Mouse (Mus musculus): ENCODE measurements around the gene Foxs1.

Foxs1 gene

DNA sequence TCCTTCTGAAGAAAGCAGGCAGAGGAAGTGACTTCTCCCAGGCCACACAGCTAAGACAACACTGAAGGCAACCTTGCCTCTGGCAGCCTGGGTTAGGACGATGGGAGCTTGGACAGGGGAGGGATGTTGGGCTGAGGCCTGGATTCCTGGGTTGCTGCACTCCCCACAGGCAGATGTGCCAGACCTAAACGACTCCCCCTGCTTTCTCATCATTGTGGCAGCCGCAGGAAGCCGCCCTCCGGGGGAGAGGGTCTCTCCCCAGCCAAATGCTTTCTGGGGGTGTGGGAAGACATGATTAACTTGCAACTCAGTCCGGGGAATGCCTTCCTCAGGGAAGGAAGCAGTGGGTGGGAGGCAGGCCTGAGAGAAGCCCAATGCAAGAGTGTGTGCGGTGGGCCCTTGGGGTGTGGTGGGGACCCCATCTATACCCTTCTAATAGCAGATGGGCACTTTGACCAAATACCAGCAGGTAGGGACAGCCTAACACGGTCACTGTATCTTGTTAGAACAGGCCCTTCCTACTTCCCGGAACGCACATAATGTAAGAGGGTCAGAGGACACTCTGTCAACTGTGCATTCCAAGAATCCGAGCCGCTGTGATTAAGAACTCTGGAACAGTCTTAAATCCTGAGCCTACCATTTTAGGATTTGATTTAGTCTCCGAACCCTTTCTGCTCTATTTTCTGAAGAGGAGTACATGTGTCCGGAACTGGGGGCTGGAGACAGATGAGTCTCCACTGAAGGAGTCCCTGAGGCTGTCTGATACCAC is 4.6 kb downstream of the Foxs1 start:
- DNase-seq = no peak

DNA sequence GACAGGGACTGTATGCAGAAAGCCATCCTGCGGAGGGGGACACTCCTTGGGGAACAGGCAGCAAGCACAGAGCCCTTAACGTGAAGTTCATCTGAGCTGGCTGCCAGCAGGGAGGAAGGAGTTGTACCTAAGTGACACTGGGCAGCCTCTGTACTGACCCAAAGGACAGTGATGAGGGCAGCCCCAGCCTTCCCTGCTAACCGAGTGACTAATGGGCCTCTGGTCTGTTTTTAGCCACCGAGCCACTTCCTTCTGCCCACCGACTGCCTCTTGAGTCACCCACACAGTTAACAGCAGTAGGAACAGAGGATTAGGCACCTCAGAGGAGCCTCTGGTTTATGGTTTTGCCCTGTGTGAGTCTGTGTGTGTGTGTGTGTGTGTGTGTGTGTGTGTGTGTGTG is 5.6 kb downstream of the Foxs1 start:
- DNase-seq = no peak

DNA sequence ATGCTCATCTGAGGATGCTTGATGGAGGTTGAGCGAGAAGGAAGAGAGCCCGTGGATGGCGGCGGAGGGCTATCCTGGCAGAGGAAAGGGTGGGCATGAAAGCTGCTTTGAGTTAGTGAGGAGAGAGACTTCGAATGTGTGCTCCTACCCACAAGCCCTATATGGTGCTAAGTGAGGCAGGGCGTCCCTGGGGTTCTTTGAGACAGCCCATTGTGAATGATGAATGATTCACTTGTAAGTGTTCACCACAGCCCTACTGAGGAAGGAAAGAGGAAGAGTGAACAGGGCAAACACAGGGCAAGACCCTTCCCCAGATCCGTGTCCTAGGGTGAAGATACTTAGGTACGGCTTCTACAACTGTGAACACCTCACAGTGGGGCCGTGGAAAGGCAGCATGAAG is 6.1 kb downstream of the Foxs1 start:
- no peak for DNase-seq

DNA sequence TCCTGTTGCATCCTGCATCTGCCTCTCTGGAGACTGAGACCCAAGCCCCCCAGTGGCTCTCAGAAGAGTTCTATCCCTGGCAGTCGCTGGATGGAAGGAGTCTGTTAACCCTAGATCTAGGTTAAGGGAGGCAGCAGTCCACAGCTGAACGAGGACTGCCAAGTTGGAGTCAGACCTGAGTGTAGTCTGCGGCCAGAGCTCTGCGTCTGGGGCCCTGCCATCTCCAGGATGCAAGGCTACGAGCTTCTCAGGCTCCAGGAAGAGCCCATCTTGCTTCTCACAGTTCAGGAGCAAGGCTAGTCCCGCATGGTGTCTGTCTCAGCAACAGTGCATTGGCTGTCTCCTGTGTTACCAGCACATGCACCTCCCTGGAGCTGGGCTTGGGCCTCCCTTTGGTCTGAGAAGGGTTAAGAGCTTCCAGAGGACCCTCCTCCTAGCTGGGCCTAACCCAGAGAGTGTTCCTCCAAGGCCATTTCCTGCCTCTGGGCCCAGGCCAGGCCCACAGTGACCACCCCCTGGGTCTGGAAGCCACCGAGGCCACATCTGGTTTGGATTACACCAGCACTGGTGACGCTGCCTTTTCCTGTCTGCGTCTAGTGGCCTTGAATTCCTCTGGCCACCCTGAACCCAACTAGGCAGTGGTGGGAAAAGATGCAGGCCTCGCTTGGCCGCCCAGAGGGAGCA is 7.7 kb downstream of the Foxs1 start:
- DNase-seq = no peak

DNA sequence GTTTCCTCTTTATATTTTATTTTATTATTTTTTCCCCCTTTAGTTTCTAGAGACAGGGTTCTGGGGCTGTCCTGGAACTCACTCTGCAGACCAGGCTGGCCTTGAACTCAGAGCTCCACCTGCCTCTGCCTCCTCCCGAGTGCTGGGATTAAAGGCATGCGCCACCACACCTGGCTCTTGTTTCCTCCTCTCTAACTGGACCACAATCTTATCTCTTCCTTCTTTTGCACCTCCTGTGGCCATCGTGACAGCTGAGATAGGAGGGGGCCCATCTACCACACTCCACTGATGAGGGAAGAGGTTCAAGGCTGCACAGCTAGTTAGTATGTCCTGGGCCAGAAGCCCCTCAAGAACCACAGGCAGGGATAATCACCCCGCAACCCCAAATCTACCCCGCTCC is 8.5 kb downstream of the Foxs1 start:
- DNase-seq = no peak

DNA sequence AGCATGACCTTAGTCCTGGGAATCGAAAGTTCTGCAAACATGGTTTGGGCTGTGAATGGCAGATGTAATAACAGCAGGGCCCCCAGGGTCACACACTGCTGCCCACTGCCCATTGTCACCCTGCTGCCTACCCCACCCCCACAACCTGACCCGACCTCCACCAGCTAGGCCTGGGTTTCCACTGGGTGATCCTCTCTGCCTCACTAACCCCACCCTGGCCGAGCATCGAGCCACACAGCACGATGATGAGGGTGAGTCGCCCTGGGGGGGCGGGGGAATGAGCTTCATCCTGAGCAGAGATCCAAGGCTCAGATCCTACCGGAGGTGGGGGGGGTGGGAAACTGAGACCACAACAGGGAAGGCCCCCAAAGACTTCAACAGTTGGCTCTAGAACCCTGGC is 8.9 kb downstream of the Foxs1 start:
- no peak for DNase-seq

DNA sequence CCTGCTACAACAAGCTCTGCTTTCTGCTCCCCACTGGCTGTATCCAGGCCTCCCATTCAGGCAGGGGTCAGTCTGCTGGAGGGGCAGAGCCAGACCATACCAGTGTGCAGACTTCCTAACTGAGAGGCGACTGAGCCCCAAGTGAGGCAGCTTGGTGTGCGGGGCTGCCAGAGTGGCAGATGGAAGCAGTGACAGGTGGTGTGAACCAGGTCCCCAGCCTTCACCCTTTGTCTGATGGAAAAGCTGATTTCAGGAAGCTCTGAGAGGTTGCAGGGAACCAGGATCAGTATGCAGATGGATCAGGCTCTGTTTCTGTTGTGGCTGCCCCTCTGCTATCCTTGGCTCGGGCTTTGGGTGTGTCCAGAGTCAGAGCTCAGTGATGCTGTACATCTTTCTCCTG is 9.4 kb downstream of the Foxs1 start:
- peak; percentile 70 for DNase-seq

DNA sequence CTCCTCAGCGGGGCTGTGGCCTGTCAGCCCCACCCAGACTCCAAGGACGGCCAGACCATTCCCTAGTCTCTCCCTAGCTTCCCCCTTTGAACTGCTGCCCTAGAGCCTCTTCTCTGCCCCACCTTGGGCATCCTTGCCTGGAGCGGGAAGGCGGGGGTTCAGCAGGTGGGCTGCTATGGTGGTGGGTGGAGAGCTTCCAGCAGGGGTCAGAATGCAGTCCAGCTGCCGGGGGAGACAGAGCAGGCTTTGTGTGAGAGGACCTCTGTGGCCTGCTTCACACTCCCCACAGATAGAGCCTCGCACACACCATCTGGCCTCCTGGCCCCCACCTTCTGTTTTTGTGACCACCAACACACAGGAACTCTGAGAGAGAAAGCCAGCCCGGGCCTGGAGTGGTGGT is 10.6 kb downstream of the Foxs1 start:
- DNase-seq = no peak

DNA sequence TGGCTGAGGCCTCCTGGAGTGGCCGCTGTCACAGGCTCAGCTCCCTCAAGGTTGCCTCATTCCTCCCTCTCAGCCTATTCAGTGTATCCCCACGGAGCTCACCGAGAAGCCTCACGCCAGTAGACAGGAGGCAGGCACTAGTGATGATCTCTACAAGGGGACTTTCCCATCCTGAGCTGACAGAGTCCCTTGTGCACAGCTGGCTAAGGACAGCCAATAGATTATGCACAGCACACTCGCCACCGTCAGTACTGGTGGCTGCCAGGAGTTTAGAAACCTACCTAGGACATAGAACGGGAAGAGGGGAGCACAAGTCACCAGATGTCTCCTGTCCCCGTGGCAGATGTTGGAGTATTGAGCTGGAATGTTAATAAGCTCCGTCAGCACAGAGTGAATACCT is 15.3 kb downstream of the Foxs1 start:
- DNase-seq = no peak

DNA sequence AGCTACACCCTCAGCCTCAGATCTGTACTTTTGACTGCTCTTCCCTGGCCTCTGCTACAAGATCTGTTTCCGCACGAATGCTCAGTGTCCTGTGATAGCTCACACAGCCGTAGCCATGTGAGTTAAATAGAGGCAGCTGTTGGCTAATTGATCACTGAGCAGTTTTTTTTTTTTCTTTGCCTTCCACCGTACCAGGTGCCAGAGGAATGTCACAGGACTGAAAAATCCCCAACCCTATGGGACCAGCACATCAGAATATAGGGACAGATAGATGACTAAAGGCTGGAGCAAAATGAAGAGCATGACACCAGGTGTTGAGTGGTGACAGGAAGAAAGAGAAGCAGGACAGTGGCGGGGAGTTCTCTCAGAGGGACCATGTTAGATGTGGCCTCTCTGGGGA is 16.9 kb downstream of the Foxs1 start:
- DNase-seq = no peak

DNA sequence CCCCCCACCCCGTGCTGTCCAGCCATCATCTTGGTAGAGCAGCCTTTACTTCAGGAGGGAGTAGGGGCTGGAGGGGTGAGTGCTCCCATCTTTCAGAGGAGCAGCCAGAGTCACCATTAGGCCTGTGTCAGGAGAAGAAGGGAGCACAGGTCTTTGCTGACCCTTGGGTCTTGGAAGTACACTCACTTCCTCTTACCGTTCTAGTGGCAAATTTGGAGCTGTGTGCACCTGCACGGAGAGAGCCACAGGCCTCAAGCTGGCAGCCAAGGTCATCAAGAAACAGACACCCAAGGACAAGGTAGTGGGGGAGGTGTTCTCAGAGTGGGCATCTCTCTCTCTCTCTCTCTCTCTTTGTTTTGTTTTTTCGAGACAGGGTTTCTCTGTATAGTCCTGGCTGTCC is 17.6 kb downstream of the Foxs1 start:
- DNase-seq = no peak

DNA sequence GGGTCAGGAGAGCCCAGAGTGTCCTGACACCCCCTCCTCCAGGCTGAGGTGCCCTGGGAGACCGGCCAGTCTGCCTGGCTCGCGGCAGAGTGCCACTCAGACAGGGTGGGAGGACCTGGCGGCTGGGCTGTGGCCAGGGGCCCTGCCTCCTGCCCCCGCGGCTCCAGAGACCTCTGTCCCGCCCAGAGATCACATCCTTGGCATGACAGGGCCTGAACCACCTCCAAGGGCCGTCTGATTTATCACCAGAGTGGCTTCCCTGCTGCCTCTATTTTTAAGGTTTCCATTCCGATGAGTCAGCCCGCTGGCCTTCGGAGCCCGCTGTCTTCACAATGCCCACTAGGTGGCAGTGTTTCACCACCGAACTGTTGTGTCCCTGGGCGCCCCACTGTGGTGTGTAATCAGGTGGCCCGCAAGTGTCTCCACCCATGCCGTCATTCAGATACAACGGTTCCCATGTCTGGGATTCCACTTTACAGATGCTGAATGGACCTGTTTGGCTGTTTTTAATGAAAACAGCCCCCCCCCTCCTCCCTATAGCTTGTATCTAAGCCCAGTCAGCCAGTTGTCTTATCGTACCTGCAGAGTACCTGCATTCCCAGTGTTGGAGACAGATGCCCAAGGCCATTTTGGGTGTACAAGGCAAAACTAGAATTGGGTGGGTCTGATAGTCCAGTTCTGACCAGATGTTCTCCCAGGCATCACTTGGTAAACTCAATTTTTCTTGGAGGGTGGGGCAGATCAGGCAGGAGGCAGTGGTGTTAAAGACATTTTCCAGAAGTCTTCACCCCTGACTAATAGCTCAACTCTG is 18.5 kb downstream of the Foxs1 start:
- DNase-seq = peak; percentile 83

DNA sequence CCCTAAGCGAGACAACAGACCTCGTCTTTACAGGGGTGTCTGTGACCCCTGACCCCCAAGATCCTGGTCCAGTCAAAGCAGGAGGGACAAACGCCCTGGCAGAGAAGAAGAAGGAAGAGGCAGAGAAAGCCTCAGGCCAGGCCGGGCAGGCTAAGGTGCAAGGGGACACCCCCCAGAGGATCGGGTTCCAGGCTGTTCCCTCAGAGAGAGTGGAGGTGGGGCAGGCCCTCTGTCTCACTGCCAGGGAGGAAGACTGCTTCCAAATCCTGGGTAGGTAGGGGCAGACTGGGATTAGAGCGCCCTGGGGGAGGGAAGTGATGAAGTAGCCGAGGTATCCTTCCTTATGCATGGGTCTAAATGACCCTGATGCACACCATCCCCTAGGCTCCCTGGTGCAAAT is 19.5 kb downstream of the Foxs1 start:
- DNase-seq = no peak

DNA sequence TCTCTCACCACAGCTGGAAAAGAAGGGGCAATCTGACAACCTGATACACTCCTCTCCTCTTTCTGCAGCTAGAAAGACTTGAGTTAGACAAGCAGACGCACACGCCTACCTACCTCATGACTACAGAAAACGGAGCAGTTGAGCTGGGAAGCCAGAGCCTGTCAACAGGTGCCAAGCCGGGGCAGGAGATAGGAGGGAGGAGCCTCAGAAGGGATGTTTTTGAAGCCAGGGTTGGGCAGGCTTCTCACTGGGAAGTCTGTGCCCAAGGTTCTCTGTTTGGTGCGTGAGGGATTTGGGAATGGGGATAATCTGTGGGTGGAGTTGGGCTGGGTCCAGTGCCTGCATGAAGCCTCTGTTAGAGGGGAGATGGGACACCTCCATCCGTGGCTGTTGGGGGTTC is 21.6 kb downstream of the Foxs1 start:
- no peak for DNase-seq

DNA sequence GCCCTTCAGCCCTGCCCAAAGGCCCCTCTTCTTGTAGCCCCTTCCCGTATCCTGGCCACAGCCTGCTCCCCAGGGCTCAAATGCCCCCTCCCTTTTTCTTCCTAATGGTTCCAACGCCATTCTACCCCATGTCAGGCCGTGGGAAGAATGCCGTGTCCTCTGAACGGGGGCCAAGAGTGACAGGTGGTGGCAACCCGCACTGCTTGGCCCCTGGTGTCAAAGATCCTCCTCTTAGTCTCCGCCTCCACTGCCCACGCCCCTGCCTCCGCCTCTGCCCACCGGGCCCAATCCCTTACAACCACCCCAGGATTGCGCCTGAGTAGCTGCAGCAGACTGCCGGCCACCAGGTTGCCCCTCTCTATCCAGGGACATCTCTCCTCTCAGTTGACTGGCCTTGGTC is 22.0 kb downstream of the Foxs1 start, which contains the start of gene Mylk2:
Gene Mylk2 (plus strand): TSS at position 322 of the 400 bp plus-strand sequence.
- DNase-seq = no peak

DNA sequence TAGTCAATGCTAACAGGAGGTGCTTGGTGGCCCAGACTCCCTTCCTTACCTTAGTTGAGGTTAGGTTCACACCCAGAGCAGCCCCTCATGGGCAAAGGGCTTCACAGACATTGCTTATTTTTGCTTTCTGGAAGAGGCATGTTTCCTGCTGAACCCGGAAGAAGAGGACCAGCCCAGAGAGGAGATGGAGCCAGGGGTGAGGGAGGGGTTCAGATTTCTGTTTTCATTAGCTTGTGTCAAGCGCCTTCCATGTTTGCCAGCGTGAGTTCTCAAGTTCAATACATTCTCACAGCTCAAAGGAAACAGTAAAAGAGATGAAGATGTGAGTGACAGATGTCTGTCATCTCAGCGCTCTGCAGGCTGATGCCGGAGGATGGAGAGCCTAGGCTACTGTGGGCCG is 23.2 kb downstream of the Foxs1 start:
- DNase-seq = no peak

DNA sequence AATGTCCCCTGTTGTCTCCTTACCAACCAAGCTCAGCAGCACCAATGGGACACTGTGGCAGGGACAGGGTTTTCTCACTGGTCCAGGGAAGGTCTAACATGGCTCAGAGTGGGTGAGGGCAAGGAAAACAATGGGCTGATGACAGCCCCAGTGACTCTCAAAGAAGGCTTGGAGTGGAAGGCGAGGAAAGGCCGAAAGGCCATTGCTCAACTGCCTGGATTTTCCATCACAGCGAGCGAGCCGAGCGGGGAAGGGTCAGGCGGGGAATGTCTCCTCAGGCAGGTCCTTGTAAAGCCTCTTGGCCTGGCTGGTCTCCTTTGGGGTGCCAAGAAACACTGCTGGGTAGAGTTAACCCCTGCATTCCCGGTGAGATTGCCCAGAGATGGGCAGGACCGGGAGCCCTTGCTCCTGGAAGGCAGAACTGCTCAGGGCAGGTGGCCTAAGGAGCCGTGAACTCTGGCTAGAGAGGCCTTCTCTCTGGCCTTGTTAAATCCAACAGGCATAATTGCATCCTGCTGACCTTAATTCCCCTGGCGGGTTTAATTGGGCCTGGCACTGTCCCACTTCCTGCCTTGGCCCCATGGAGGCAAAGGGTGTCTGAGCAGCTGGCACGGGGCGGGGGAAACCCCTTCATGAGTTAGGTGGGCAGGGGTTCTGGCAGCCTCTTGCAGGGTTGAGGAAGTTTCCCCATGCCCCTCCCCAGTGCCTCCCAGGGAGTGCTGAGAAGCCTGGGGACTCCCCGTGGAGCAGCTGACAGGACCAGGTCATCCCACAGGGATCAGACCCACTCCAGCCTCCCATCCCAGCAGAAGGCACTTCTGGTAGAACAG is 25.7 kb downstream of the Foxs1 start:
- no peak for DNase-seq

DNA sequence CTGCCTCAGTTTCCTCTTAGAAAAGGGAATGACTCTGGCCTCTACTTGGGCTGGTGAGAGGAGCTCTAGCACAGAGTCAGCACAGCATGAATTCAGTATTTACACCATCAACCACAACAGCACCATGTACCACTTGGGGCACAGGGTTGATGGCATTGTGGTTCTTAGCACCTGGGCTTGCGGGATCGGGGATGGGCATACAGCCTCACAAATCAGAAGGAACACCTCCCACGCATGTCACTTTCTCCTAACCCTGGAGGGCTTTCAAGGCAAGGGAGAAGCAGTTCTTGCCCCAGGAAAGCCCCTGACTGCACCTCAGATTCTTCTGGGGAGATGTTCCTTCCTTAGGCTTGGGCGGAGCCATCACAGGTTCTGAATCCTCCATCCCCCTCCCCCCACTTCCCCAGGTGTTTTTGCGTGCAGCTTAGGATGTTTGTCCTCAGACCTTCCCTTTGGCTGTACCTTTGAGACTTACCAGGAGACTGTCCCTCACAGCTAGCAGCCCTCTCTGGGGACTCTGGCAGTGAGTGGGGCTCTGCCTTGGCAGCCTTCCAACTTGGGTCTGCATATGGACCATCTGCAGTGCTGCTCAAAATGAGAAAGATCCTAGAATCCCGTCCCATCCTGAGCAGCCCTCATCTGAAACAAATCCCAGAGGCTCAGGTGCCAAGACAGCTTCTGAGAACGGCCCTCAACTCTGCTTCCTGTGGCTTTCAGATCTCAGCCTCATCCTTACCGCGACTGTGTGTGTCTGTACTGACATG is 26.6 kb downstream of the Foxs1 start:
- DNase-seq = no peak

DNA sequence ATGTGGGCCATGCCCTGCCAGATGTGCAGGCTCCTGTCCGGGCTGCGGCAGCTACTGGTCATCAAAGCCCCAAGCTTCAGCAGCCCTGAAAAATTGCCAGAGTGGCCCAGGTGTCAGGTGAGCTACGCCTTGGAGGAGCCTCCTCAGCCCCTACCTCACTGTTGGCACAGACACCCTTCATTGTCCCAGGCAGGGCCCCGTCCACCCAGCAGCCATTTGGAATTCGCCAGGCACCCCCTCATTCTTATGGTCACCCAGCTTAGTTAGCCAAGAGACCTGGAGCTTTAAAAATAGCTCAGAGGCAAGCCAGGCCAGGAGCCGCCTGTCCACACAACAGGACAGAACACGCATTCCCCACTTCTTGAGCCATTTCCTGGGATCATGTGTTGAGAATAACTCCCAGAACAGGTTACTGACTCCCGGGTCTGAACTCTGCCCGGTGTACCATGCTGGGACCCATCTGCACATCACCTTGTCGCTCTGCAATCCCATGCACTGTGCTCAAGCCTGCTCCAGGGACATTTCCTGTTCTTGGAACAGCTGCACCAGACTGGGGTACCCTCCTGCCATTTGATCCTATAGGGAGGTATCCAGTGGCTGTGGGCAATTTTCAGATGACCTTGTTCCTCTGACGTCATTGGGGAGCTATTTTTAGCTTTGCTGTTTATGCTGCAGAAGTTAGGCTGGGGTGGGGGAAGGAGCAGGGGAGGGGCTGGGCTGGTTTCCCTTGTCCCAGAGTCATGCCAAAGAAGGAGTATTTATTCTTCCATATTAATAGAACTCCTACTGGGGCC is 27.8 kb downstream of the Foxs1 start:
- no peak for DNase-seq

DNA sequence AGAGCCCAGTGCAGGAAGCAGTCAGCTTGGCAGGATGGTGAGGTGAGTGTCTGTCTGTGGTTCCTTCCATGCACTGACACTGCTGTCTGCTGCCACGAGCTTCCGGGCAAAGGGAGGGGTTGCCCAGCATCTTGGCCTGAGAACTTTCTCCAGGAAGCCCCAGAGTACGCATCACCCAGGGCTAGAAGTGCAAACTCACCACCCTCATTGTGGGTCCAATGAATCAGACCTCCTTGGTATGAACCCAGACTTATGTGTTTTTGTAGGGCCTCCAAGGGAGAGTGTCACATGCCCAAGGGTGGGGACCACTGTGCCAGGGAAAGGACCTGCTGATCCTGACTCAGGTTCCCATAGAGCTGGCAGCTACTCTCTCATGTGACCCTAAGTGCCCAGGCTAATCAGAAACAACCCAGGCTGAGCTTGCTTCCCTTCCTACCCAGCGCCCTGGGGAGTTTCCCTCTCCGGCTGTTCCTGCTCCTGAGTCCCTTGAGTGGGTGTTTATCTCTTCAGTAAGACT is 28.8 kb downstream of the Foxs1 start:
- no peak for DNase-seq

DNA sequence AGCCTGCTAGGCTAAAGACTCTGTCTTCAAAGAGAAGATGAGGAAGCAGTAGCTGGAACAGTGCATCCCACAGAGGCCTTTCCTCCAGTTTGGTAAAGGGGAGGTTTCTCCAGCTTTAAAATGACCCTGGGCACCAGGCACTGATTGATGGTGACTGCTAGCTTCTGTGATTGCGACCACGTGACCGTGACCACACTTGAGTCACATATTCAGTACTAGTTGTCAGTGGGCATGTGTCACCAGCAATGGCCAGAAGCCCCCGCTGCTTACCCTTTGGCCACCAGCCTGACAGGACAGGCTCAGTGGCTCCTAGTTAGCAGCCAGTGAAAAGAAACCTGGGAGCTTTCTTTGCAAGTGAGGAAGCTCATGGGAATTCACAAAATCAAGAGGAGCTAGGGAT is 29.4 kb downstream of the Foxs1 start:
- DNase-seq = no peak

Measured in cerebellum, adult 11-12 months (tissue).